Mouse (Mus musculus): ENCODE data around the gene Sf3b3. TPM values are rescaled to one million over a fixed set of nuclear protein-coding genes. Genes with fewer than 3 reads are reported as not detected.

Gene Sf3b3
- polyA plus RNA-seq, 1 experiment from 2014 or later: 217 TPM

DNA sequence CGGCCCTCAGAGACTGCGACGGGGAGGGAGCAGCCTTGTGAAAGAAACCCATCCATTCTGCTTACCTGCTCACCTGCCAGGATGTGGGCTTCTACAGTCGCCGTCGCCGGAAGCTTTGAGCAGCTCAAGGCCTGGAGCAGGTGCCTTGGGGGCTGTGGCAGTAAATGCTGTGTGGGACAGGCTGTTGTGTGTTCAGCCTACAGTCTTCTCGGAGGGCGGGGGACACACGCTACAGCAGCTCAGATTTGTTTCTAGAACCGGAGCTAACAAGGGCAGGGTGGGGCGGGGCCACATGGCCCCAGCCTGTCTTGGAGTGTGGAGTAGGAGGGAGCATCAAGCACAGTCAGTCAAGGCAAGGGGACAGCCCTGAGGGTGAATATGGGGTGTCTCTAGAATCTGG lies 40.9 kb downstream of the Sf3b3 start, which contains the start of gene Il34:
Gene Il34 (minus strand): TSS at position 256 of the 400 bp plus-strand sequence.
- no peak within 1 kb of the TSS for H3K9ac ChIP-seq (ENCODE audit: low read length)
- WGBS: 44% methylated on average over 12 of the region's 12 CpGs
- H3K4me1 ChIP-seq (ENCODE audit: control insufficient read depth, insufficient read depth, low read length): no peaks in the 10 kb centered on the region
- no peaks in the 10 kb centered on the region for H3K9me3 ChIP-seq (ENCODE audit: control insufficient read depth, low read length)
- no peak within 1 kb of the TSS for H3K4me3 ChIP-seq (ENCODE audit: low read depth, low read length)
- no peaks in the 10 kb centered on the region; the same call in 1 of the 2 replicates for H3K36me3 ChIP-seq (ENCODE audit: control insufficient read depth, insufficient read depth, low read length)
- no peak within 1 kb of the TSS for H3K4me2 ChIP-seq (ENCODE audit: low read depth)
- DNase-seq (ENCODE audit: low spot score) (no peak), ATAC-seq (ENCODE audit: insufficient read depth, low FRiP score, low TSS enrichment) (no peak)
- no peak within 1 kb of the TSS for H3K27ac ChIP-seq (ENCODE audit: low read depth, low read length)
- H3K27me3 ChIP-seq (ENCODE audit: control insufficient read depth, insufficient read depth, low read length): no peaks in the 10 kb centered on the region

- Histone ChIP-seq H3K4me1 (ENCODE audit: control insufficient read depth, insufficient read depth, low read length) (no peaks in the 10 kb centered on the region), H3K4me2 (ENCODE audit: low read depth) (no peak overlapping the region), H3K36me3 (ENCODE audit: control insufficient read depth, insufficient read depth, low read length) (no peaks in the 10 kb centered on the region; the same call in 1 of the 2 replicates), H3K4me3 (ENCODE audit: low read depth, low read length) (no peak overlapping the region), H3K9me3 (ENCODE audit: control insufficient read depth, low read length) (no peaks in the 10 kb centered on the region), H3K9ac (ENCODE audit: low read length) (no peak overlapping the region), H3K27ac (ENCODE audit: low read depth, low read length) (no peak overlapping the region), H3K27me3 (ENCODE audit: control insufficient read depth, insufficient read depth, low read length) (no peaks in the 10 kb centered on the region)
- no peak for DNase-seq (ENCODE audit: low spot score)
- no peak for ATAC-seq (ENCODE audit: insufficient read depth, low FRiP score, low TSS enrichment)
- 64% methylated on average over 2 of the region's 3 CpGs for WGBS
Measured at GRCm38 (mm10) chr8:110804825-110805514, 41.6 kb downstream of the Sf3b3 start.

- 93% methylated on average over 9 of the region's 9 CpGs for WGBS
Measured at GRCm38 (mm10) chr8:110803856-110804255, 42.7 kb downstream of the Sf3b3 start.

GRCm38 (mm10) chr8:110802988-110803387 lies 43.6 kb downstream of the Sf3b3 start:
- ATAC-seq (ENCODE audit: insufficient read depth, low FRiP score, low TSS enrichment) (no peak), DNase-seq (ENCODE audit: low spot score) (no peak)
- Histone ChIP-seq H3K9me3 (ENCODE audit: control insufficient read depth, low read length) (no peaks in the 10 kb centered on the region), H3K9ac (ENCODE audit: low read length) (no peak overlapping the region), H3K4me2 (ENCODE audit: low read depth) (no peak overlapping the region), H3K27ac (ENCODE audit: low read depth, low read length) (no peak overlapping the region), H3K4me3 (ENCODE audit: low read depth, low read length) (no peak overlapping the region), H3K27me3 (ENCODE audit: control insufficient read depth, insufficient read depth, low read length) (no peaks in the 10 kb centered on the region), H3K4me1 (ENCODE audit: control insufficient read depth, insufficient read depth, low read length) (no peaks in the 10 kb centered on the region), H3K36me3 (ENCODE audit: control insufficient read depth, insufficient read depth, low read length) (no peaks in the 10 kb centered on the region)
- WGBS: 83% methylated on average over 5 of the region's 5 CpGs

More at GRCm38 (mm10) chr8:110803856-110804255, 42.7 kb downstream of the Sf3b3 start:
- ATAC-seq (ENCODE audit: insufficient read depth, low FRiP score, low TSS enrichment): no peak
- no peak for DNase-seq (ENCODE audit: low spot score)
- Histone ChIP-seq H3K27me3 (ENCODE audit: control insufficient read depth, insufficient read depth, low read length) (no peaks in the 10 kb centered on the region), H3K4me2 (ENCODE audit: low read depth) (no peak overlapping the region), H3K9ac (ENCODE audit: low read length) (no peak overlapping the region), H3K36me3 (ENCODE audit: control insufficient read depth, insufficient read depth, low read length) (no peaks in the 10 kb centered on the region; the same call in 1 of the 2 replicates), H3K27ac (ENCODE audit: low read depth, low read length) (no peak overlapping the region), H3K4me3 (ENCODE audit: low read depth, low read length) (no peak overlapping the region), H3K9me3 (ENCODE audit: control insufficient read depth, low read length) (no peaks in the 10 kb centered on the region), H3K4me1 (ENCODE audit: control insufficient read depth, insufficient read depth, low read length) (no peaks in the 10 kb centered on the region)

DNA sequence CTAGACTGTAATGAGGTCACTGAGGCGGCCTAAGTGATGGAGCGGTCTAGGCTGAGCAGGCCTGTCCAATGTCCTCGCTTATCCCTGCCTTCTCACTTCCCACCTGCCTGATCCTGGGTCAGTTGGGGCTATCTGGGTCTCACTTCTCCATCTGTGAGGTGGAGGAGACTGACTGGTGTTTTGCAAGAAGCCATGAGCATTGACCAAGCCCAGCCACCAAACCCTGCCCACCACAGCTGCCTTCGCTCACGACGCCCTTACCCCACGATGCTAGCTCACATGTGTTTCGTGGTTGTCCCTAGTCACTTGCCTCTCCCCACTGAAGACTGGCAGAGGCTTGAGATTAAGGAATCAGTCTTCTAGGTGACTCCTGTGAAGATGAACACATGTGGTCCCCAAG lies 49.5 kb downstream of the Sf3b3 start:
- Histone ChIP-seq H3K27ac (ENCODE audit: low read depth, low read length) (no peak overlapping the region), H3K4me1 (ENCODE audit: control insufficient read depth, insufficient read depth, low read length) (no peaks in the 10 kb centered on the region), H3K4me3 (ENCODE audit: low read depth, low read length) (no peak overlapping the region), H3K9ac (ENCODE audit: low read length) (no peak overlapping the region), H3K27me3 (ENCODE audit: control insufficient read depth, insufficient read depth, low read length) (no peaks in the 10 kb centered on the region), H3K4me2 (ENCODE audit: low read depth) (no peak overlapping the region), H3K36me3 (ENCODE audit: control insufficient read depth, insufficient read depth, low read length) (no peaks in the 10 kb centered on the region), H3K9me3 (ENCODE audit: control insufficient read depth, low read length) (no peaks in the 10 kb centered on the region)
- WGBS: 94% methylated on average over 8 of the region's 8 CpGs
- ATAC-seq (ENCODE audit: insufficient read depth, low FRiP score, low TSS enrichment) (no peak), DNase-seq (ENCODE audit: low spot score) (no peak)

GRCm38 (mm10) chr8:110794363-110794965 lies 52.1 kb downstream of the Sf3b3 start:
- no peaks in the 10 kb centered on the region for H3K36me3 ChIP-seq (ENCODE audit: control insufficient read depth, insufficient read depth, low read length)
- no peak overlapping the region for H3K9ac ChIP-seq (ENCODE audit: low read length)
- no peak overlapping the region for H3K4me3 ChIP-seq (ENCODE audit: low read depth, low read length)
- no peaks in the 10 kb centered on the region for H3K27me3 ChIP-seq (ENCODE audit: control insufficient read depth, insufficient read depth, low read length)
- H3K4me2 ChIP-seq (ENCODE audit: low read depth): no peak overlapping the region
- no peaks in the 10 kb centered on the region for H3K9me3 ChIP-seq (ENCODE audit: control insufficient read depth, low read length)
- DNase-seq (ENCODE audit: low spot score) (no peak), ATAC-seq (ENCODE audit: insufficient read depth, low FRiP score, low TSS enrichment) (no peak)
- no peak overlapping the region for H3K27ac ChIP-seq (ENCODE audit: low read depth, low read length)
- 88% methylated on average over 7 of the region's 7 CpGs for WGBS
- no peaks in the 10 kb centered on the region for H3K4me1 ChIP-seq (ENCODE audit: control insufficient read depth, insufficient read depth, low read length)

- Histone ChIP-seq H3K4me2 (ENCODE audit: low read depth) (no peak overlapping the region), H3K4me1 (ENCODE audit: control insufficient read depth, insufficient read depth, low read length) (no peaks in the 10 kb centered on the region), H3K27me3 (ENCODE audit: control insufficient read depth, insufficient read depth, low read length) (no peaks in the 10 kb centered on the region), H3K4me3 (ENCODE audit: low read depth, low read length) (no peak overlapping the region), H3K27ac (ENCODE audit: low read depth, low read length) (no peak overlapping the region), H3K36me3 (ENCODE audit: control insufficient read depth, insufficient read depth, low read length) (no peaks in the 10 kb centered on the region), H3K9me3 (ENCODE audit: control insufficient read depth, low read length) (no peaks in the 10 kb centered on the region), H3K9ac (ENCODE audit: low read length) (no peak overlapping the region)
- no peak for DNase-seq (ENCODE audit: low spot score)
- ATAC-seq (ENCODE audit: insufficient read depth, low FRiP score, low TSS enrichment): no peak
- WGBS: 91% methylated on average over 9 of the region's 9 CpGs
Measured at GRCm38 (mm10) chr8:110793936-110794335, 52.7 kb downstream of the Sf3b3 start.

DNA sequence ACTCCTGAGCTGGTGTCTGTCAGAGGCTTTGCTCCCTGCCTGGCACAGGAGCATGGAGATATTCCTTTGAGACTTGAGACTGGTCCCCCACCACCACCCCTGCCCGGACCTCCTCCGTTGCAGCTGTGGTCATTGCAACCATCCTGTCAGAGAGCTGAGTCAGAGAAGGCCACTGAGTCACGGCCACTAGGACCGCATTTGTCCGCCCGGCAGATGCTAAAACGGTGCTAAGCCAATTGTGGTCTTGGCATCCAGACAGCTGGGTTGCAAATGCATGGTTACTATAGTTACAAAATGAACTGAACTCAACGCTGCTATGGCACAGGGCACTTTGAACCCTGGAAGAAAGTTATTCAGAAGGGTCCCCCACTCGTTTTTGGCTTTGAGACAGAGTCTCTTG lies 53.1 kb downstream of the Sf3b3 start:
- ATAC-seq (ENCODE audit: insufficient read depth, low FRiP score, low TSS enrichment): no peak
- Histone ChIP-seq H3K9me3 (ENCODE audit: control insufficient read depth, low read length) (no peaks in the 10 kb centered on the region), H3K36me3 (ENCODE audit: control insufficient read depth, insufficient read depth, low read length) (no peaks in the 10 kb centered on the region), H3K9ac (ENCODE audit: low read length) (no peak overlapping the region), H3K4me3 (ENCODE audit: low read depth, low read length) (no peak overlapping the region), H3K27ac (ENCODE audit: low read depth, low read length) (no peak overlapping the region), H3K4me1 (ENCODE audit: control insufficient read depth, insufficient read depth, low read length) (no peaks in the 10 kb centered on the region), H3K27me3 (ENCODE audit: control insufficient read depth, insufficient read depth, low read length) (no peaks in the 10 kb centered on the region), H3K4me2 (ENCODE audit: low read depth) (no peak overlapping the region)
- WGBS: 84% methylated on average over 9 of the region's 9 CpGs
- DNase-seq (ENCODE audit: low spot score): no peak

Data from neural tube, embryonic 11.5 days (tissue).